Mouse (Mus musculus) hematopoietic stem cell, adult 5-6 weeks (primary cell): ENCODE data around the gene Abcc12. TPM values are rescaled to one million over a fixed set of nuclear protein-coding genes. Genes with fewer than 3 reads are reported as not detected.

Source experiments
- ATAC-seq, 2 experiments: fragments of 125-278 bp in 1 of 2; replicated peaks in 1 of 2; 2 replicates each; pipeline ENCODE4 v1.8.0; 2016 to 2017; ENCODE audit warnings: inconsistent platforms in 2 of 2, mild to moderate bottlenecking in 2 of 2, moderate number of reproducible peaks in 2 of 2, low read depth in 1 of 2, moderate TSS enrichment in 1 of 2; ENCODE audit not compliant: low FRiP score in 2 of 2, poor library complexity in 2 of 2, severe bottlenecking in 2 of 2, insufficient read depth in 1 of 2, low TSS enrichment in 1 of 2
- total RNA-seq: library from RNA; stranded (forward); fragments of 172-1452, 232-1000 nt; gene quantifications from 2 replicates; pipeline ENCODE4 v1.2.3, GENCODE M21; 2017

Gene Abcc12
- total RNA-seq, 1 experiment from 2014 or later, result not detected

DNA sequence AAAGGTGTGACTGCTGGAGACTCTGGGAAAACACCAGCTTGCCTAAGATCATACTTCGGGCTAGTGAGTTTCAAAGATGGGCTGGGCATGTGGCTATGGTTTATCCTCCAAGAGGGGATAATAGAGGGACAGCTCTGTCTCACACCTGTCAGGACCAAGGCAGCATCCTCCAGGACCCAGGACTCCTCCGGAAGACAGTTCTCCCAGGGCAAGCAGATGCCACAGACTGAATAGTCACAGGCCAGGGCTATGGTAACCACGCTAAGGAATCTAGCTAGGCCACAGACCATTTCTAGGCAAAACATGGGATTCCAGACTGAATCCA is 43.9 kb downstream of the Abcc12 start:
- 0 out of 4 replicates have a peak, but pooled peaks of 1 of the 2 experiments have one; percentile 12 for ATAC-seq

- peak; percentile 43 to 47; a peak in 2 of 4 replicates for ATAC-seq
These were observed 44.5 kb downstream of the Abcc12 start for GRCm38 (mm10) chr8:86535791-86536662.

DNA sequence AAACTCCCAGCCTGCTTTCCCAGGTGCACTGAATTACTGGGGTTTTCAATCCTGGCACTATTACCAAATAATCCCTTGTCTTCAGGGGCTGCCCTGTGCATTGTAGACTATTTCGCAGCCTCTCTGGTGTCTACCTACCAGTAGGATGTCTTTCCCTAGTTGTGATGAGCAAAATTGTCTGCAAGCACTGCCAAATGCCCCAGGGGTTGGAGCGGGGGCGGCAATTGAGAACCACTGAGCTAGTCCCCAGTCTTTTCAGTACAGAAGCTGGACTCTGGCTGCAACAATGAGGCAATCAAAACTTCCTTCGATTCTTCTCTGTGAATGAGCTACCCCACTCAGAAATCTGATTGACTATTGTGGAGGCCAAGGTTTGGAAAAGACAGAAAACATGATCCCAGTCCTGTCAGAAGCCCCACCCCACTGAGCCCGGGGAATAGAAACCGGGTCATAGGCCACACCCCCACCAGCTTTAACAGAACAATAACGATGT is 45.4 kb downstream of the Abcc12 start:
- ATAC-seq, result no peak

DNA sequence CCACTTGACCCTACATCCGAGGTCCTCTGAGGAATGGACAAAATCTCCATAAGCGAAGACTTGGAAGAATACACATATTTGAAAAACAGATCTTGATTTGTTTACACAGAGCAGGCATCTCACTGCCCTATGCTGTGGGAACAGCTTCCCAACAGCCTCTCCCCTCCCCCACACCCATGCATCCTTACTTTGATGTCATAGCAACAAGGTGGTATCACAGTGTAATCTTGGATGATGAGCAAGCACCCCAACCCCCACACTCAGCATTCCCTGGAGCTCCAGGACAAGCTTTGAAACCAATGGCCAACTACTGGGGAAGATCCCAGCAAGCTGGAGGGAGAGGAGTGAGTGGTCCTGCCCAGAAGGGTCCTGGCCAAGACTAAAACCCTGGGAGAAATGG is 50.8 kb downstream of the Abcc12 start:
- ATAC-seq, result no peak

- ATAC-seq, result no peak
These were observed 53.0 kb downstream of the Abcc12 start for GRCm38 (mm10) chr8:86527336-86528029.

- ATAC-seq, result no peak
These were observed 53.7 kb downstream of the Abcc12 start for GRCm38 (mm10) chr8:86526808-86527207.

GRCm38 (mm10) chr8:86514203-86514602 is 66.3 kb downstream of the Abcc12 start:
- no peak for ATAC-seq

DNA sequence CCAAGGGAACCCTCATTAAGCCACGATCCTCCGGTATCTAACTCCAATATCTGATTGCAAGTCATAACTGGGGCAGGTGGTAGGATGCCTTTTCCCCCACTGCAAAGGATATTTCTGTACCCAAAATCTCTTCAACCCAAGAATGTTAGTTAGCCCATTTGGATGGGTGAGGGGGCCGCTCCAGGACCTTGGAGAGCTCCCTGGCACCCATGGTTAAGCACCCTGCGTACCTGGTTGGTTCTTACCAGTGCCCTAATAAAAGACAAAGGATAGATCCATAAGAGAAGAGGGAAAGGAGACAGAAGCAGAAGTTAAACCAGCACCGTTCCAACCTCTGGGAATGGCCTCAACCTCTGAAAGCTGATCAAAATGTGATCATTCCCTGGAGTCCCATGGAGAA is 67.6 kb downstream of the Abcc12 start:
- no peak for ATAC-seq

GRCm38 (mm10) chr8:86512131-86512792 is 68.2 kb downstream of the Abcc12 start:
- ATAC-seq, result no peak

DNA sequence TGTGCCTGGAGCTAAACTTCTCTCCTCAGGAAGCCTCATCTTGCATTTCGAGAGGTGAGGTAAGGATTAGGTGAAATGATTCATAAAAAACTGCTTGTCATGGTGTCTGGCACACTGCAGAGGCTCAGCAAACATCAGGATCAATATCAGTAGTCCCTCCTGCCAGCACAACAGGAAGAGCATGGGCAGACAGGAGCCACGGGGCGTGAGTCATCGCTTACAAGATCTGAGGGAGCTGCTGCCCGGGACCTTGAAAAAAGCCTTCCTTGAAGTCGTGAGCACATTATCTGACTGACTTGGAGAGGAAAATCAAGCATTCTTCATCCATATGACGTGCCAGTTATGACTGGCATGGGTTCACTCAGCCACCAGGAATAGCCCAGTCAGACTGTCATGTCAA is 79.1 kb downstream of the Abcc12 start:
- peak in 1 of 2 experiments; percentile 60; a peak in 1 of 4 replicates for ATAC-seq

GRCm38 (mm10) chr8:86495056-86495455 is 85.4 kb downstream of the Abcc12 start:
- no peak for ATAC-seq

DNA sequence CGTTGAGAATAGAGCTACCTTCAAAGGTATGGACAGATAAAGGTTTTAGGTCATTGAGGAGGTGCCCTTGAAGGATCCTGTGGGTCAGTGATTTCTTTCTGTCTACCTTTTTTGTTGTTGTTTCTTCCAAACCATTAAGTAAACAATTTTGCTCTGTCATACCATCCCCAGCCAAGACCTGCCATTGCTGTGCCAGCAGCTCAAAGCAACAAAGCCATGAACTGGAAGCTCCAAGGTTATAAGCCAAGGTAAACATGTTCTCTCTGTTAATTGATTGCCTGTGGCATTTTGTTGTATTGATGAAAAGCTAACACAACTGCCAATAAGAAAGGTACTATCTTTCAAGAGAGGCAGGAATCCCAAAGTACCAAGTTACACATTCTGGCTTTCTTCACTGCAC is 86.6 kb downstream of the Abcc12 start:
- no peak for ATAC-seq

GRCm38 (mm10) chr8:86485411-86485810 is 95.1 kb downstream of the Abcc12 start:
- no peak for ATAC-seq

DNA sequence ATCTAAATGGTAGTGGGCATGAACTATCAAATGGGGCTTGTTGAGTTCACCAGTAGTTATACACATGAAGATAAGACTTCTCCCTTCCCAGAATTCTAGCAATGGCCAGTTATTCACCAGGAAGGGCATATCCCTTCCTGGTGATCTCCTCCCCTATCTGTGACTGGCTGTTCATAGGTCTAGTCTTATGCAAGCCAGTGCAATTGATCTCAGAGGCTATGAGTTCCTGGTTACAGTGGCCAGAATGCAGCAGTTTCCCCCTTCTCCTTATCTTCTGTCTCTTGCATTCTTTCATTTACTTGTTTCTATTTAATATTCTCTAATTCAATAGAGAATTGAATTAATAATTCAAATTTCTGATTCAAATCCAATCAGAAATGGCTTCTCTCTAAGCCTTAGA is 96.2 kb downstream of the Abcc12 start:
- ATAC-seq, result no peak

- ATAC-seq, result no peak
These were observed 98.4 kb downstream of the Abcc12 start for GRCm38 (mm10) chr8:86482116-86482515.

GRCm38 (mm10) chr8:86475711-86476438 is 104.6 kb downstream of the Abcc12 start:
- peak; percentile 64 to 67; a peak in 2 of 4 replicates for ATAC-seq

- no peak for ATAC-seq
These were observed 106.0 kb downstream of the Abcc12 start for GRCm38 (mm10) chr8:86474461-86474860.
